7 mouse cellular contexts compared by ENCODE assay signal in the genomic region with DNA sequence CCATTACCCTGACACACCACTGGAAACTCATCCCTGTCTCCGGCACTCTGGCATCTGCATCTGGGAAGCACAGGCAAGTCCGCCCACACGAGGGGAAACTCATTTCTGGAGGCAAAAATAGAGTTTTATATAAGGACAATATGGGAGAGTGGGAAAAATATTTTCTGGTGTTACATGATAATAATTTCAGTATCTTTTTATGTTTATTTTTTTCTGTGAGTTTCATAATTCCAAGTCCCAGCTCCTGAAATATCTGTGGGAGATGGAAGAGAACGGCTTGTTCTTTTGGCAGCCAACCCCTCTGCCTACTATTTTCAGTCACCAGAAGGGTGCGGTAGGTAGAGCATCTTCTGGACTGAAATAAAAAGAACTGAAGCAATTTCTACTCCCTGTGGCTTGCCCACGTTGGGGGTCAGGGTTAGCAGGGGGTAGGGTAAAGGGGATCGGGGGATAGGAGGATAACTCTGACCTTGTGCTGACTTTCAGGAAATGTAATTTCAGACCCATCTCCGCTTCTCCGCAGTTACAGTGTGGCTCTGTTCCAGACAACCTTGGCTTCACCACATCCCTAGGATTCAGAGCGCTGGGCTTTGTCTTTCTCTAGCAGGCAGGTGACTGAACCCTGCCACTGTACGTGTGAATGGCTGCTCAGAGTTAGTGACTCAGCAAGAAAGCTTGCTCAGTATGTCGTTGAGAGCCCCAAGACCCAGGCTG.
DNase-seq lines count a peak whose midpoint lies in the region.

No protein-coding gene starts in this region.

- peak; percentile 89 for DNase-seq in right cerebral cortex, adult 18-20 months
- no peak for DNase-seq in right cerebral cortex, postnatal 4 days
- DNase-seq in cerebellum, postnatal 14 days, result peak; percentile 30 to 48
- DNase-seq in layer of hippocampus, adult 8-10 months (ENCODE audit: low spot score in 2 of 2), result peak; percentile 76 to 81
- DNase-seq in testis, postnatal 14 days (ENCODE audit: low spot score), result peak; percentile 50
- no peak for DNase-seq in kidney, postnatal 14 days
- DNase-seq in gastrocnemius, postnatal 10 days, result no peak

Comparison
In these comparisons a context has a peak if more than half of its experiments do, and no peak if none do; other contexts are left out.
1. DNase-seq: peak in right cerebral cortex, adult 18-20 months (single experiment), cerebellum, postnatal 14 days (2 of 2), layer of hippocampus, adult 8-10 months (2 of 2) and testis, postnatal 14 days (single experiment); none in right cerebral cortex, postnatal 4 days (single experiment), kidney, postnatal 14 days (single experiment) and gastrocnemius, postnatal 10 days (single experiment).